Mouse (Mus musculus): ENCODE data around the gene Stx5a.

Gene Stx5a

GRCm38 (mm10) chr19:8741243-8741869, at the start of gene Stx5a:
TSS of gene Stx5a (plus strand) at chr19:8741413.
- DNase-seq, result peak; percentile 97 to 98

GRCm38 (mm10) chr19:8691871-8692539, 49.2 kb upstream of the Stx5a start:
- DNase-seq, result no peak

- DNase-seq, result no peak
Observed at GRCm38 (mm10) chr19:8692740-8693139, 48.5 kb upstream of the Stx5a start.

- DNase-seq, result peak; percentile 56 to 77
Observed at GRCm38 (mm10) chr19:8695330-8695729, 45.9 kb upstream of the Stx5a start.

GRCm38 (mm10) chr19:8699652-8700051, 41.6 kb upstream of the Stx5a start:
- no peak for DNase-seq

GRCm38 (mm10) chr19:8702458-8702857, 38.8 kb upstream of the Stx5a start:
- DNase-seq, result peak; percentile 50 to 66

- DNase-seq, result no peak
Observed at GRCm38 (mm10) chr19:8703571-8703970, 37.6 kb upstream of the Stx5a start.

- DNase-seq, result no peak
Observed at GRCm38 (mm10) chr19:8705026-8705708, 36.0 kb upstream of the Stx5a start.

- no peak for DNase-seq
Observed at GRCm38 (mm10) chr19:8706132-8706667, 35.0 kb upstream of the Stx5a start.

- no peak for DNase-seq
Observed at GRCm38 (mm10) chr19:8706930-8707329, 34.3 kb upstream of the Stx5a start.

GRCm38 (mm10) chr19:8708954-8709353, 32.3 kb upstream of the Stx5a start:
- DNase-seq, result no peak

- no peak for DNase-seq
Observed at GRCm38 (mm10) chr19:8710057-8710456, 31.2 kb upstream of the Stx5a start.

GRCm38 (mm10) chr19:8711506-8711905, 29.7 kb upstream of the Stx5a start:
- DNase-seq, result no peak

GRCm38 (mm10) chr19:8711949-8712869, 29.0 kb upstream of the Stx5a start:
- no peak for DNase-seq

GRCm38 (mm10) chr19:8712870-8713305, 28.3 kb upstream of the Stx5a start:
- DNase-seq, result peak; percentile 86 to 87

GRCm38 (mm10) chr19:8713306-8713996, 27.8 kb upstream of the Stx5a start:
- peak; percentile 92 to 96 for DNase-seq

- no peak for DNase-seq
Observed at GRCm38 (mm10) chr19:8713997-8714652, 27.1 kb upstream of the Stx5a start.

- peak in 1 of 2 experiments; percentile 35 for DNase-seq
Observed at GRCm38 (mm10) chr19:8714653-8715481, 26.3 kb upstream of the Stx5a start.

GRCm38 (mm10) chr19:8715868-8716766, 25.1 kb upstream of the Stx5a start:
- DNase-seq, result no peak
